Mouse (Mus musculus) kidney, adult 2 months (tissue): ENCODE data around the gene Cstb.

Source experiments
- CTCF ChIP-seq: fragments of 200-500 bp; conservative IDR thresholded peaks from 2 replicates; pipeline ENCODE4 v1.5.1; 2011; ENCODE audit warnings: low read depth, mild to moderate bottlenecking, control low read depth, low read length, moderate library complexity, mixed read lengths; ENCODE audit not compliant: insufficient read depth, insufficient read length
- POLR2A ChIP-seq: fragments of 200-500 bp; IDR thresholded peaks from one replicate; pipeline ENCODE4 v1.6.1; 2011; ENCODE audit warnings: low read depth, low read length, control low read depth

GRCm38 (mm10) chr10:78452641-78453040 is 27.2 kb downstream of the Cstb start:
- no peak for TF ChIP-seq CTCF
- TF ChIP-seq POLR2A = no peak
